11 mouse cellular contexts compared by ENCODE assay signal in the genomic region with DNA sequence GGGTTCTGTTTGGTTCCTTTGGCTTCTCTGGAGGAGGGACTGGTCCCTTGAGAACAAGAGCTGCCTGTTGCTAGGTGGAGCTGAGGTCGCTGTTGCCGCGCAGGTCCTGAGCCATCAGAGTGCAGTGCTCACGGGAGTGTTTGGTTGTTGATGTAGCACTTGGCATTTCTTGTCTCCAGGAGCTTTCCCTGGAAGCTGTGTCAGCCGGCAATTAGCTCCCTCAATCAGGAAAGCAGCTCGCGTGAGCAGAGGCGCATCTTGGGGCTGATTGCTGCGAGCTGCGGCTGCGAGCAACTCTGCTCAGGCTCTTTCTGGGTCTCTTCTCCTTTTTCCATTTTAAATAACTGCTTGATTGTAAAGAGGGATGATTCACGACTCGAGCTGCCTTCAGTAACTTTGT.
A peak's percentile ranks its signal among the peaks of the same experiment; 100 is the strongest.
DNase-seq lines count a peak whose midpoint lies in the region; ATAC-seq and TF ChIP-seq lines count a peak whose summit lies in the region.
"Had no signal": no experiment of that assay in that cellular context is flagged by ENCODE, and none has a peak within 500 bp of the region (broad histone marks: within the 10 kb centered on the region; RNA-seq: fewer than 3 reads in every experiment).

No protein-coding gene starts in this region.

- H3K4me1 ChIP-seq in forebrain, embryonic 16.5 days (replicated peaks; ENCODE audit: control insufficient read depth, insufficient read depth, low read length) = peaks cover 16% of the 10 kb centered on the region
- H3K4me1 ChIP-seq in midbrain, postnatal 0 days (ENCODE audit: insufficient read depth, low read length) = peaks cover 9% of the 10 kb centered on the region; the same call in 1 of the 2 replicates
- H3K4me1 ChIP-seq: liver, embryonic 12.5 days had no signal

- DNase-seq in frontal cortex, postnatal 36 days (ENCODE audit: low spot score in 2 of 2) = peak; percentile 38
- no peak for DNase-seq in frontal cortex, postnatal 25 days (ENCODE audit: low spot score in 2 of 2)
- peak; percentile 47 for DNase-seq in R1 (ENCODE audit: low read depth, low spot score)
- peak; percentile 27 for DNase-seq in midbrain, postnatal 0 days (ENCODE audit: low spot score)
- no peak for DNase-seq in thymus, postnatal 0 days (ENCODE audit: low spot score)

- WGBS in forebrain, embryonic 16.5 days = under 1% methylated on average over 13 of the region's 13 CpGs
- 2% methylated on average over 13 of the region's 13 CpGs for WGBS in midbrain, postnatal 0 days

- peak overlapping the region; percentile 31 for H3K4me2 ChIP-seq in forebrain, embryonic 16.5 days (ENCODE audit: low read length)
- peak overlapping the region; percentile 39 for H3K4me2 ChIP-seq in midbrain, postnatal 0 days (ENCODE audit: low read depth, low read length, poor library complexity, severe bottlenecking)
- H3K4me2 ChIP-seq: liver, embryonic 12.5 days had no signal

- H3K9ac ChIP-seq in forebrain, embryonic 16.5 days (replicated peaks; ENCODE audit: low read depth, low read length) = 0 out of 2 replicates have a peak overlapping the region, but pooled peaks have one; percentile 1
- no peak overlapping the region for H3K9ac ChIP-seq in midbrain, postnatal 0 days (replicated peaks; ENCODE audit: low read length, poor library complexity, severe bottlenecking)
- H3K9ac ChIP-seq: liver, embryonic 12.5 days had no signal

- ATAC-seq in forebrain, embryonic 16.5 days = peak; percentile 68
- ATAC-seq in midbrain, postnatal 0 days (ENCODE audit: low FRiP score) = no peak
- ATAC-seq in granulocyte monocyte progenitor cell, adult 5-6 weeks (replicated peaks; ENCODE audit: poor library complexity, severe bottlenecking) = no peak
- ATAC-seq in erythroblast, adult 5-6 weeks (replicated peaks; ENCODE audit: low FRiP score, poor library complexity, severe bottlenecking) = no peak
- ATAC-seq: liver, embryonic 12.5 days had no signal

- peaks cover 23% of the 10 kb centered on the region for H3K27me3 ChIP-seq in forebrain, embryonic 16.5 days (replicated peaks; ENCODE audit: control insufficient read depth, insufficient read depth, low read length)
- H3K27me3 ChIP-seq in midbrain, postnatal 0 days (ENCODE audit: insufficient read depth, low read length) = no peaks in the 10 kb centered on the region; the same call in 1 of the 2 replicates

- peak overlapping the region; percentile 65 for H3K27ac ChIP-seq in forebrain, embryonic 16.5 days (ENCODE audit: low read length)
- H3K27ac ChIP-seq in midbrain, postnatal 0 days (ENCODE audit: low read depth, low read length) = no peak overlapping the region
- H3K27ac ChIP-seq: layer of hippocampus, adult 2 months; liver, embryonic 12.5 days; stomach, postnatal 0 days had no signal

- 0 out of 2 replicates have a peak, but pooled peaks have one; percentile 6 for TF ChIP-seq CTCF in midbrain, postnatal 0 days (IDR thresholded peaks at IDR 0.05)

- no peak overlapping the region for H3K4me3 ChIP-seq in forebrain, embryonic 16.5 days (replicated peaks; ENCODE audit: low read length)
- H3K4me3 ChIP-seq in midbrain, postnatal 0 days (ENCODE audit: low read depth, low read length) = no peak overlapping the region
- H3K4me3 ChIP-seq: layer of hippocampus, adult 2 months; liver, embryonic 12.5 days had no signal

- H3K36me3 ChIP-seq in forebrain, embryonic 16.5 days (ENCODE audit: control insufficient read depth, insufficient read depth) = no peaks in the 10 kb centered on the region
- no peaks in the 10 kb centered on the region for H3K36me3 ChIP-seq in midbrain, postnatal 0 days (ENCODE audit: insufficient read depth, low read length)
- H3K36me3 ChIP-seq: liver, embryonic 12.5 days had no signal

- H3K9me3 ChIP-seq in forebrain, embryonic 16.5 days (ENCODE audit: control insufficient read depth, low read length) = no peaks in the 10 kb centered on the region
- H3K9me3 ChIP-seq in midbrain, postnatal 0 days (ENCODE audit: low read length) = no peaks in the 10 kb centered on the region
- H3K9me3 ChIP-seq: liver, embryonic 12.5 days had no signal

Comparison
In these comparisons a context has a peak if more than half of its experiments do, and no peak if none do; other contexts are left out.
1. DNase-seq: peak in frontal cortex, postnatal 36 days (2 of 2), R1 (single experiment) and midbrain, postnatal 0 days (single experiment); none in frontal cortex, postnatal 25 days (0 of 2) and thymus, postnatal 0 days (single experiment).